Mouse (Mus musculus) A20 (cell line): ENCODE results near the gene Scube1.
A peak's percentile ranks its signal among the peaks of the same experiment; 100 is the strongest.

ENCODE experiments used
- DNase-seq: peaks from one replicate; pipeline ENCODE4 v3.0.0-alpha.2; 2011; ENCODE audit warnings: low read depth, low spot score

Scube1 gene

DNA sequence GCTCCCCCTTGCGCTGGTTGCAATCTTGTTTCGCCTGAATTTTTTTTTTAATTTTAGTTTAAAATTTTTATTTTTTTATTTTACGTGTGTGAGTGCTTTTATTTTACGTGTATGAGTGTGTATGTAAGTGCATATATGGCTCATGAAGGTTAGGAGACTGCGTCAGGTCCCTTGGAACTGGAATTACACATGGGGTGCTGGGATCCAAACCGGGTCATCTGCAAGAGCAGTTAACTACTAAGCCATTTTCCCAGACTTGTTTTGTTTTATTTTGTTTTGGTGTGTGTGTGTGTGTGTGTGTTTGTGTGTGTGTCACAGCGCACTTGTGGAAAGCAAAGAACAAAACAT, 129.5 kb downstream of the Scube1 start:
- DNase-seq: no peak

DNA sequence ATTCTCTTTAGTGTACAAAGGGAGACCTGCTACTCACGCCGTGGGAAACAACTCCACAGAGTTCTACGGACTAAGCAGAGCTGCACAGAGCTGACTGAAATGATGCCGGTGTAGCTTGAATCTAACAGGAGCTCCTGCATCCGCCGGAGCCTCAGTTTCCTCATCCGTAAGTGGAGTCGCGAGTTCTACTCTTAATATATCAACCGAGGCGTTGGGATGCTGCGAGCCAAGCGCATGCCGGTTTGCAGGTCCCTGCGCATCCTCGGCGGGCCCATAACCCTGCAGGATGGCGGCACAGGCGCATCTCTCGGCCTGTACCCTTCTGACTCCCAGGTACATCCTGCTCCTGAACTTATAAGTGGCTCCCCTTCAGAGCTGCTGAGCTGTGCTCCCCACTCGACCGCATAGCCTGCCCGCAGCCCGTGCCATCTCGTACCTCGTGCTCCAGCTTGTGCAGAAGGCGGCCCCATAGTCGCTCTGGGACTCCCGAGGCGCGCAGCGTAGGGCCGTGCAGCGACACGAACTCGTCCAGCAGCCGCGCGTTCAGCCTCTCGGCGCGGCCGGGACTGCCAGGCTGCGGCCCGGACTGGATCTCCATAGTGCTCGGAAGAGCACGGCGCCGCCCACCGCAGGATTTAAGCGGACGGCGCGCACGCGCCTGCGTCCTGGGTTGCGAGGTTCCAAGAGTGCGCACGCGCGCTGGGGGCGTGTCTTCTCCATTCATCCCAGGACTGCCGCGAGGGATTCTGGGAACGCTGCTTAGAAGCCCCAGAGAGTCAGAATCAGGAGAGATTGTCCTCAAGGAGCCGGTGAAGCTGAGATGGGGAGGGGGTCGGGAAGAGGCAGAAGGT, 130.1 kb downstream of the Scube1 start, which contains the start of gene Ttll12:
Ttll12 (minus strand) TSS at position 645 of the 851 bp plus-strand sequence.
- peak; percentile 96 for DNase-seq

DNA sequence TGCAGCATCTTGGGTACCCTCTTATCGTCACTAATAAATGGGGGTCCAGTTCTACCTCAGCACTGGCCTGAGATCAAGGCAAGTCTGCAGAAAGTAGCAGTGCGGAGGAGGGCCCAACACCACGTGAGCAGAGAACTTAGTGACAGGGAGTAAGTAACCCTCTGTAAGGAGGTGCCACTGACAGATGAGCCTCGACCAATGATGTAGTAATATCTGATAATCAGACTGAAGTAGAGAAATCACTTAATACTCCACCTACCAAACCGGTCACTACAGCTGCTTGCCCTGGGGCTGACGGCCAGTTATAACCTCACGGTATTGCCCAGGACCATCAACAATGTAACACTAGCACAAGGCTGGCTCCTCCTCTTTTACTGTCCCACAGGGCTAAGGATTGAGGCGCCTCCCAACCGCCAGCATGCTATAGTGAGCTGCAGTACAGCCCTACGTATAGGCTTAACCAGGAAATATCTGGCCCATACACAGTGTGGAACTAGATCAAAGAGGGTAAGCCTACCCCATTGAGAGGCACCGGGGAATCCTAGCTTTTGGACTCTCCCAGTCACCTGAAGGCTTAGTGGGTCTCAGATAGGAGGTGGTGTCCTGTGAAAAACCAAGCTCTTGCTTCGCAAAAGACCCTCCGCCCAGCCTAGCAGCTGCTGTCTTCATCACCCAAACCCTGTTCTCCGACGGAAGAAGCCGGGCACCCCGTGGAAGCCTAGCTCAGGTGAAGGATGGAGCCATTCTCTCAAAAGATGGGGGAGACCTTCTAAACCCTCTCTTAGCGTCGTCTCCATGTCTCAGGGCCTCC, 130.9 kb downstream of the Scube1 start:
- DNase-seq: peak; percentile 45

GRCm38 (mm10) chr15:83593189-83593585, 131.6 kb downstream of the Scube1 start:
- no peak for DNase-seq

DNA sequence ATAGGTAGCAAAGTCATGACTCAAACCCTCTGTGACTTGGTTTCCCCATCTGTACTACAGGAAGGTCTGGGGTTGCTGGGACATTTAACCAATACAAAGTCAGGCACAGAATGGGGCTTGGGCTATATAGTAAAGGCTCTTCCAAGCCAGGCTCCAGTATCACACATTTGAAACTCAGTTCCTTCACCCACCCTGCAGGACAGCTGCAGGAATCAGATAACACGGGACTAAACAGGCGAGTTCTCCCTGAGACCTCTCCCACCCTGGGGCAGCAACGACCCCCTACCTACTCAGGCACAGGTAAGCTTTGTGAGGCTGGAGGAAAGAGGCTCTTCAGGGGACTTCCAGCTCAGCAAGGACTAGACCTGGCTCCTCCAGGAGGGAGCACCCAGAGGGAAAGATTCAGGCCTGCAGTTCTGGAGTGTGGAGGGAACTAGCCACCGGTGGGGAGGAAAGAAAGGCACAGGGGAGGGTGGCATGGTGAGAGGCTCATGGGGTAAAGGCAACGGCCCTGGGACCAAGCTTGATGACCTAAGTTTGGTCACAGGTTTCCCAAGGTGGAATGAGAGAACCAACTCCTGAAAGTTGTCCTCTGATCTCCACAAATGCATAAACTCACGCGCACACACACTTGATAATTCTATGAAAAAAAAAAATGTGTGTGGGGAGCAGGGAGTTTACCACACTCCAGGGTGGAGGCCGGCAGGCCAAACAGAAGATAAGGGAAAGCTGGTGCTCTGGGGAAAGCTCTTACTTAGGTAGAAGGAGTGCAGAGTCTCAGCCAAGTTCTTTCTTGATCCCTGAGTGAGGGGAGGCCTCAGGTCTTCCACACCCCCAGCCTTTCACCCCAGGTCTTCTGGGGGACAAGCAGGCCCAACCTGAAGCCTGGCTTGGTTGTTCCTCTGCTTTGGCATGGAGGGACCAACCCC, 132.3 kb downstream of the Scube1 start:
- no peak for DNase-seq

DNA sequence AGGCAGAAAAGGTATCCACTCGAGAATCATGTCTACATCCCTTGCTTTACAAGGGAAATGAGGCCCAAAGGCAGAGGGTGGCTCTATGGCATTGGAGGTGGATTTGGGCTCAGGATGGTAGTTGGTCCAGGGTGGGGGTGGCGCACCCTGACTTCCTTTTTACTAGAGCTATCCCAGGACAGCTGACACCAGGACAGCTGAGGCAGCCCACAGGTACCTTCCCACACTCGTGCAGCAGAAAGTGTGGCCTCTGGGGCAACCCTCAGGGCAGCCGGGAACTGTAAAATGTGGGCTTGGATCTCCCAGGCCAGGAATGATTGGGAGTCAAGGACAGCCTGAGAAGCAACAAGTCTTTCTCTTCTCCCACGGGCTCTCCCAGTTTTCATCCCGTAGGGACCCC, 133.1 kb downstream of the Scube1 start:
- DNase-seq: no peak

DNA sequence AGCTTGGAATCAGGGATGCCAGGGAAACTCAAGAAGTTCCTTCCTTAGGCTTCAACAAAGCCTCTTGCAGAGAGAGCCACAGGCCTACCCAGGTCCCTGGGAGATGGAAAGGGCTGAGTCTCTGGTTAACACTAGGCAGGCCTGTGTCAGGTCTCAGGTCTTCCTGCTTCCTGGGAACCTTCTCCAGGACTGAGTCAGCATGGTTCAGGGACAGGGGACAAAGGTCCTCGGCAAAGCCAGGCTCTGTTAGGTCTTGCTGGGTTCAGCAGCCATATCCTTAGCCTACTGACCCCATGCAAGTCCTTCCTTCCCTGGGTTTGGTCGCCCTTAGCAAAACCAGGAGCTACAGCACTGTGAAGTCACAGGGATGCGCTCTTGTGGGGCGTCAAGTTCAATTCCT, 134.0 kb downstream of the Scube1 start:
- DNase-seq: no peak

- no peak for DNase-seq
These were observed 140.0 kb downstream of the Scube1 start for GRCm38 (mm10) chr15:83584741-83585220.

DNA sequence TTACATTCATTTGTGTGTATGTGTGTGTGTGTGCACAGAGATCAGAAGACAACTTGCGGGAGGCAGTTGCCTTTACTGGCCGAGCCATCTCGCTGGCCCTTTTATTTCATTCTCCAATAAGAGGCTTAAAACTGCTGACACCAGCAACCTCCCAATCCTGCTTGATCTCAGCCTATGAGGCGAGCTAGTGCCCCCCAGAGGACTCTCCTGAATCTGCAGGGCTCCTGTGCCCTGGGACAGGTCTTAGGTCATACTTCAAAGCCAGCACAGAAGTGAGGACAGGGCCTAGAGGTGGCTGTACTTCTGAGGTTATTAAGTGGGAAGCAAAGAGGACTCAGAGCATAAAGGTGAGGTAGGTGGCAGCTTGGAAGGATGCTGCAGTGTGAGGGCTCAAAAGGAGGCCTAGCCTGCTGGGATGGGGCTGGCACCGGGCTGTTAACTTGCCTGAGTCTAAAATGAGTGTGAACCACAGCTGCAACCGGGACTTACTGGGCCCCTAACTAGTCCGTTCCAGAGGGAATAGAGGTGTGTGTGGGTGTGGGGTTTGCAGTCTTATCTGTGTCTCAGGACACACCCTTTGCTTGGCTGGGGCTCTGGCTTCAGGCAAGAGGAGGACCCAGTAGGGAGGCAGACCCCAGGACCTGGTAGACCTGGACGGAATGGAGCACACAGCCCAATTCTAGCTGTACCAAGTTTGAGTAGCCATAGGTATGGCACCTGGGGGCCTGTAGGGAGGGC, 141.2 kb downstream of the Scube1 start:
- DNase-seq: peak; percentile 50

DNA sequence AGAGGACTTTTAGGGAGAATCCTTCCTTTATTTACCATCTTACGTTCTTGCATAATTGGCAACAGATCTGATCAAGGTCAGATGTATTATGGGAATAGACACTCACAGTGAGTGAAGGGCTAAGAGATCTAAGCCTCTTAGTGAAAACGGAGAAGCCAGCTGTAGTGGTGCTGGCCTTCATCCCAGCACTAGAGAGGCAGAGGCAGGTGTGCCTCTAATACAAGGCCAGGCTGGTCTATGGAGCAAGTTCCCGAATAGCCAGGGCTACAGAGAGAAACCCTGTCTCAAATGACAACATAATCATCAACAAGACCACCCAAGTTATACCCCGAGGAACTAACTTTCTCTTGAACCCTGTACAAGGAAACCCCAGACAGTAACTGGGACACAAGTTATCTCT, 141.9 kb downstream of the Scube1 start:
- DNase-seq: no peak

DNA sequence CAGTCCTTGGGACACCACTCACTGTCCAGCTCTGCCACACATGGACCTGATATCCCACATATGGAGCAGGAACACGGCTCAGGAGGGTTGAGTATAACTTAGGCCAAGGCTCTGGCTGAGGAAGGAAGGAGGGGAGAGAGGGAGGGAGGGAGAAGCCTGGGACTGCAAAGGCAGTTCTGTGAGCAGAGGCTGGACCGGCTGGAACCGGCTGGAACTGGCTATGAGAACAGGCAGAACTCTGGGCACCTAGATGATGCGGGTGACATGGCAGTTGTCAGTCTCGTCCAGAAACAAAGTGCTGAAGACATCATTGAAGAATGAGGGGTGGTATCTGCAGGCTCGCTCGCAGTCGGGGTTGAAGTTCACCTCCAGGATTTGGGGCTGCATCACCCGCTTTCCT, 148.2 kb downstream of the Scube1 start:
- DNase-seq: no peak

DNA sequence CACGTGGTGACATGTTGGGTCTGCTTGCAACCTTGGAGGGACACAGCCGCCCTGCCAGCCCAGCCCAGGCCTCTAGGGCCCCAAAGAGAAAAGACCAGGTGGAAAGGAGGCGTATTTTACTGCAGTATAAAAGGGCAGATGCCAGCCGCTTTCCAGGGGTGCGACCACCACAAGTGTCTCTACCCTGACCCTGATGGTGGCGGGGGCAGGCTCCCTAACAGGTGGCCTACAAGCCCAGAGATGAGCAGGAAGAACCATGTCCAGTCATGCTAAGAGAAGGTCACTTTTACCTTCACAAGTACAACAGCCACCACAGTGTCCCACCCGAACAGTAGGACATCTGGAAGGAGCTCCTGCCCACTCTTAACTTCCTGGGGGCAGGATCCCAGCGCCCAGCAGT, 149.3 kb downstream of the Scube1 start:
- DNase-seq: no peak

GRCm38 (mm10) chr15:83574731-83575351, 150.0 kb downstream of the Scube1 start:
- no peak for DNase-seq

- DNase-seq: no peak
These were observed 151.2 kb downstream of the Scube1 start for GRCm38 (mm10) chr15:83573606-83574005.

DNA sequence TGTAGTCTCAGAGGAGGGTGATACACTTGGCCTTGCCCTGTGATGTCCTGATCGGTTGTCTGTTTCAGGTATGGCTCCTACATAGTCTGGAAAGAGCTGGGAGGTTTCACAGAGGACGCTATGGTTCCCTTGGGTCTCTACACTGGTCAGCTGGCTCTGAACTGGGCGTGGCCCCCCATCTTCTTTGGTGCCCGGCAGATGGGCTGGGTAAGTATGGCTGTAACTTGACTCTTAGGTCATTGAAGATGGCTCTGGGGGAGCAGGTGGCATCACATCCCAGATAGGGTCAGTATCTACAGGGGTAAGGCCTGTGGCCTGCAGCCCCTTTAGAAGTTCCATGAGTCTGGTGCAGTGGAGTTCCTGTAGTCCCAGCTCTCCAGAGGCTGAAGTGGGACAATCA, 152.7 kb downstream of the Scube1 start:
- DNase-seq: no peak

GRCm38 (mm10) chr15:83571636-83572035, 153.2 kb downstream of the Scube1 start:
- no peak for DNase-seq

DNA sequence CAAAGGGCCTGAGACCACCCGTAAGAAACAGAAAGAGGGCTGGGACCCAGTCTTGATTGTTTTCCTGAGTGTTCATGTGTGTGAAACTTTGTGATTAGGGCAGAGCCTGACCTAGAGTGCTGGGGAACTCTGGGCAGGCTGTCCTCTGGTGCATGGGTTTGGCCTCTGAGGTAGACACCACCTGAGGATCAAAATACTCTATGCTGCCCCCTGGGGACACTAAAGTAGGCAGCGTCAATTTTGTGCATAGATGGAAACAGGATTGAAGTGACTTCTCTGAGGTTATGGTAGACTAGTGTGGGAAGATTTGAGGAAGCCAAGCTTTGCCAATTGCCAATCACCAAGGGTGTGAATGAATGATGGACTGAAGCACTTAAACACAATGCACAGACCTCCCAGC, 154.2 kb downstream of the Scube1 start:
- peak; percentile 58 for DNase-seq

DNA sequence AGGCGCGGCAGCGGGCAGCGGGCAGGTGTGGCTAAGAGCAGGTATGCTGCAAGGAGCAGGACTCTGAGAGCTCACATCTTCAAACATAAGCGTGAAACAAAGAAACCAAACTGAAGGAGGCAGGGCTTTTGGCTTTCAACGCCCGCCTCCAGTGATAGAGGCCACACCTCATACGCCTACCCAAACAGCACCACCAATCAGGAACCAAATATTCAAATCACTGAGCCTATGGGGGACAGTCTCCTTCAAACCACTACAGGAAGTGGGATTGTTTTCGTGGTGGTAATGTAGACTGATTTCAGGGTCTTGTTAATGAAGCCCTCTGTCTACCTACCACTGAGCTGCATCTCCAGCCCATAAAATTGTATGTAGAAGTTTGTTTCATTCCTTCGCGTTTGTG, 155.1 kb downstream of the Scube1 start:
- peak; percentile 27 for DNase-seq

DNA sequence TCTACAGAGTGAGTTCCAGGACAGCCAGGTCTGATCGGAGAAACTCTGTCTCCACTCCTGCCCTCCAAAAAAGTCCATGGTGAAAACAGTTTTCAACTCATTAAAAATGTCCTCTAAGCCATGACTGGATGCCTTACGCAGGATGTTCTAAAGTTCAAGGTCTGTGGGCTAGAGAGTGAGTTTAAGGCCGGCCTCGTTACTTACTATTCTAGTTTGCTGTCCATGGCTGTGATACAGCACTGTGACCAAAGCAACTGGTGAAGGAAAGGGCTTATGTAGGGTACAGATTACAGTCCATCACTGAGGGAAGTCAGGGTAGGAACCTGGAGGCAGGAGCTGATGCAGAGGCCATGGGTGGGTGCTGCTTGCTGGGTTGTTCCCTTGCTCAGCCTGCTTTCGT, 156.3 kb downstream of the Scube1 start:
- DNase-seq: no peak

DNA sequence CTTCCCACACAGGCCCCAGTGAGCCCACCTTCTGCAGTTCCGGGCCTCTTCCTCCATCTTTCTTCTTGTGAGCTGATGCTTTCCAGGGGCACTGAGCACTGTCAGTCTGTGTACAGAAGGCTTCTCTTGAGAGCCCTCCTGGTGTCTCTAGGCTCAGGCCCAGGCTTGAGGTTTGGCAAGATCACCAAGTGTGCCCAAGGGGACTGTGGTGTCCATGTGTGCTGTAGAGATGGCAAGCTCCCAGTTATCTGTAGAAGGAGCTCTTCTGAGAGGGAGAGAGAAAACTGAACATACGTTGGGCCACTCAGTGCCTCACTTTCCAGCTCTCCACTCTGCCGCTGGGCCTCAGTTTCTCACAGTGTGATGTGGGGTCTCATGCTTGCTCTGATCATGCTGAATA, 157.1 kb downstream of the Scube1 start:
- DNase-seq: no peak
